Mouse (Mus musculus) c-Kit-positive CD71-positive TER-119-negative erythroid progenitor cells, embryonic 14.5 days (primary cell): Measurements from ENCODE around the gene Atp11b.

ENCODE experiments used
- DNase-seq: peaks from one replicate; pipeline ENCODE4 v3.0.0-alpha.2; 2013; ENCODE audit warnings: low read depth

Atp11b gene

DNA sequence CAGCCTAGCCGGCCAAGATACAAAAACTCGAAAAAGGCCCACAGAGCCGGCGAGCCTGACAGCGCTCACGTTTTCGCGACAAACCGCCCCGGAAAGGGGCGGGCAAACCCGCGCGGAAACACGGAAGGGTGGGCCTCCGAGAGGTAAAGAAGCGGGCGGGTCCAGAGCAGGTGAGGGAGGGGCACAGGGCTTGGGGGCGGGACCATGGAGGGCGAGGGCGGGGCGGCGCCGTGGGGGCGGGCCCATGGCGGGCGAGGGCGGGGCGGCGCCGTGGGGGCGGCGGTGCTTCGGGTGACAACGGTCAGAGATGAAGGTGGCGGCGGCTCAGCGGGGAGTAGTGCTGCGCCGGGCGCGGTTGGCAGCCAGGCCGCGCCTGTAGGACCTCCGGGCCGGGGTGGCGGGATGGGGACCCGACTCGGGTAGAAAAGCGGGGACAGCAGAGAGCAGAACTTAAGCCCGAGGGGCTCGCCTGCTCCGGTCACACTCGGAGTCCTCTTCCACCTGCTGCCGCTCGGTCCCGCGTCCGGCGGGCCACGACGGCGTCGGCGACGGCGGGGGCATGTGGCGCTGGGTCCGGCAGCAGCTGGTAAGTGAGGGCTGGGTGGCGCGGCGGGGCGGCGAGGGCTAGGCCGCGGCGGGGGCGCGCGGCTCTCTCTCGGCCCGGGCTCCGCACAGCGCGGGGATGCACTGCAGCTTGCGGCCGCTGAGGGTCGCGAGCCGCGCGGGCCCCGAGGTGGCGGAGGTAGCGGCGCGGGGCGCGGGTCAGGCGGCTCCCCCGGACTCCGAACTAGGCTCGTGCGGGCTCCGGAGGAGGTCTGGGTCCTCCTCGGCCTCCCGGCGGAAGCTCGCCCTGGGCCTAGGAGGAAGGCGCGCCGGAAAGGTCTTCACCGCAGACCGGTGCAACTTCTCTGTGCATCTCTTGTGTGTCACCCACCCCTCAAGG is at the start of gene Atp11b:
Gene Atp11b (plus strand): TSS at position 282 of the 943 bp plus-strand sequence.
- peak; percentile 75 for DNase-seq

DNA sequence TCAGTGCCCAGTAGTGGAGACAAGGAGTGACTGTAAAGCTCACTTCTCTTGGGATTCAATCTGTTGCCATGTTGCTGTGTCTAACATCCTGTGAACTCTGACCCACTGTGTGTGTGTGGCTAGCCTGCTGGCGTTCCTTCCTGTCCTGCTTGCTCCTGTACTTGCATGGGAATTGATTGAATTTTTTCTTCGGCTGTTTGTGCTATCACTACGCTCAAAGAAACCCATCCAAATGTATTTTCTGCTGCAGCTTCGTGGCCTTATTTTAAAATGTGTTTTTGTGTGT is 49.6 kb upstream of the Atp11b start:
- DNase-seq = no peak

DNA sequence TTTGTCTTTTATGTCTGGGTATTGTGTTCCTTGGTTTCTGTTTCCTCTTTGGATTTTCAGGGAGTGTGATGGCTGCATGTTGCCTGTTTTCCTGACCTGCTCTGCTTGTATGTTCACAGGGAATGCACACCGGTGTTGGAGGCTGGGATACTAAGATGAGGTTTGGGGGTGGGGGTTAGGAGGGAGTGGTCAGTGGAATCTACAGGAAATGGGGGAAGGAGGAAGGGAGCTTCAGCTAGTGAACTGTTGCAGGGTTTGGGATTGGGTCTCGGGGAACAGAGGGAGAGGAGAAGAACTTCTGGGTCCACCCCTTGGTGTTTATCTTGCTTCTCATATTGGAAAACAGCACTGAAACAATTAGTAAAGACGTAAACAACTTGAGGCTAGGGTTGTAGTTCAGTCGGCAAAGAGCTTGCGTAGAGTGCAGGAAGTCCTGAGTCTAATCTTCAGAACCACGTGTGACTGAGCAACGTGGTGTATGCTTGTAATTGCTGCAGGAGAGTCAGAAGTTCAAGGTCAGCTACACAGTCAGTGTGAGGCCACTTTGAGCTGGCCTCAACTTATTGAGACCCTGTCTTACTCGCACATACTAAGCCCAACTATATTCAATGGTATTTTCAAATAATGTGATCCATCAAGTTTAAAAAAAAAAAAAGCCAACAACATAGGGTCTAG is 34.2 kb upstream of the Atp11b start:
- no peak for DNase-seq

DNA sequence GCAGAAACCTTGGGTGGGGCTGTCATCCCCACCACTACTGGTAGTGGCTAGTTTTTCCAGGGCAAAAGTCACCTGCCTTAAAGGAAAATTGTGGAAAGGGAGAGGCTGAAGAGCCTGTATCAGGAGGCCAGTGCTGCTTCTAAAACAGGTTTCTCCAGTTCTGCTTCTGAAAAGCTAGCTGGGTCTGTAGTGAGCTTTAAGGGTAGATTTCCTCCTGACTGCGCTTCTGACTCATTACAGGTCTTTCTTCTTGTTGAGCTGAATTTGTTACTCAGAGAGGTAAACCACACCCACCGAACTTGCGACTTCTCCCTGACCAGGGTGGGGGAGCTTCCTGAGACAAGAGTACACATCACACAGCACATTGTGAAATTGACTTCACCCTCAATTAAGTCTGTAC is 33.1 kb upstream of the Atp11b start:
- DNase-seq = peak; percentile 29

DNA sequence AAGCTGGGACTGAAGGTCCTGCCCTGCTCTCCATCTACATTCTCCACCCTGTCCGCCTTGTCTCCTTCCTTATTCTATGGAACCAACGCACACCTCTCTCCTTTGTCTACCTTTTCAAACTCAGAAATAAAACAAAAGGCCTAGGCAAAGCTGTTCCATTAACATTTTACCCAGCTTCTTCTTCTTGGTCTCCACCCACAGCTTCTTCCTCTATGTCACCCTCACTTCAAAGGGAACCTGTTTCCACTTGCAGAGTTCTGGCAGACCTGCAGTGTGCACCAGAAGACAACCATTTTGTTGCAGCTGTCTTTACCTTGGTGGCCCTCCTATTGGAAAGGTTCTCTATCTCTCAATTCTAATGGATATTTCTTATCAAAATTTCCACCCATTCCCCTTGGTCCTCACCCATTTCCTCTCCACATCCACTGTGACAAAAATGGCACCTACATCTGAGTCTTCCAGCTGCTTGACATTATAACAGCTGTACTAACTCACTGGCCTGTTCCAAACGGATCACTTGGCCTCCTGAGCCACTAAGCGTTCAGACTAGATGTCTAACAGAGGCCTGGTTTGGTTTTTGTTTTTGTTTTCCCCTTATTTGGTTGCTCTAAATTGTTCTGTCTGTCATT is 32.0 kb upstream of the Atp11b start:
- DNase-seq = no peak

DNA sequence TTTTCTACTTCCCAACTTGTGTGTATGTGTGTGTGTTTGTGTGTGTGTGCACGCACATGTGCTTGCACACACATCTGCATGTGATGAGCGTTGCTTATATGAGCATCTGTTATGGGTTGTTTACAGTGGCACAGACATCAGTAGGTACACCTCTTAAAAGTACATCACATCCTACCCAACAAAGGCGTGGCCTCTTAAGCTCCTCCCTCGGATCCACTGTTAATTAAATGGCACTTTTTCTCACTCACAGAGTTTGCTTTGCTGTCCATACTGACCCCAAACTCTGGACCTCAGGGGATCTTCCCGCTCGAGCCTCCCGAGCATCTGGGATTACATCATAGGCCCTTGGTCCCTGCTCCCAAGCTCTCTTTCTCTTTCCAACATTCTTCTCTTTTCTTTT is 31.1 kb upstream of the Atp11b start:
- no peak for DNase-seq

DNA sequence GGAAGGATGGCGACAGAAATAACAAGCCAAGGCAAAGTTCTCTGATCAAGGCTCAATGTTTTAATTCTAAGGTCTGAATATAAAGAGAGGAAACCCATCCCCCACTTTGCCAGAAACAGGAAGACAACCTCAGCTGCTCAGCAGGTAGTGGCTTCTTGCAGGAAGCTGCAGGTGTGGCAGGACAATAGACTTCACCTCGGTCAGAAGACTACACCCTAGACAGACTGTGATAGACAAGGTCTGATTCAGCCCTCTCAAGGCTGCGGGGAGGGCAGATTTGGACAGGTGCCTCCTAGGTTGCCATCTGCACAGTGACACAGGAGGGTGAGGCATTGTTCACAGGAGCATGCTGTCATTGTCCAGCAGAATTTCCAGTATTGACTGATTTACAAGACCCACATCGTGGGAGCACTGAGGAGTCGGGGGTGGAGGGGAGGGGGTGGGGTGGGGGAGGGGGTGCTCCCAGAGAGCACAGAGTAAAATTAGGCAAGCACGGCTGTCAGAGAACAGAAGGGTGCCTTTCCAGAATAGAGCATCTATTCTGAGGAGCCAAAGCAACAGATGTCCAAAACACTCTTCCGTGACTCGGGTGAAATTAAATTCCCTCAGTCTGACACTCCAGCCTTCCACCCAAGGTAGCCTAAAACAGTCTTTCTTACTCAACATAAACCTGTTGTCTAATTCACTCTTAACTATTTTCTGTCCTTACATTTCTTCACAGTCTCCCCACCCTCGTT is 30.2 kb upstream of the Atp11b start:
- no peak for DNase-seq

DNA sequence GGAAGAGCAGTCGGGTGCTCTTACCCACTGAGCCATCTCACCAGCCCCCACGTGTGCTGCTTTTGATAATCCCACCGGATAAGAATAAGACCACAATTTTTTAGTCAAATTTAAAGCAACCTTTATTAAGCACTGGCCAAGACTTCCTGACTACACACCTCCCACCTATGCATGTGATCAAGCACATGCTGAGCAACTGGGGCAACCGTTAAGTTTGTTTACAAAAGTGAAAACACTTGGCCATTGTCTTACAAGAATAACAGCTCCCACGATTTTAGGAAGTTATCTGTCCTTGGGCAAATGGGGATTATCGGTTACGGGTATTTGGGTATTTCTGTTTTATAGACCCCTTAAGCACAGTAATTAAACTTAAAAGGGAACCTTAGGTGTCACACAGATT is 28.8 kb upstream of the Atp11b start:
- no peak for DNase-seq

DNA sequence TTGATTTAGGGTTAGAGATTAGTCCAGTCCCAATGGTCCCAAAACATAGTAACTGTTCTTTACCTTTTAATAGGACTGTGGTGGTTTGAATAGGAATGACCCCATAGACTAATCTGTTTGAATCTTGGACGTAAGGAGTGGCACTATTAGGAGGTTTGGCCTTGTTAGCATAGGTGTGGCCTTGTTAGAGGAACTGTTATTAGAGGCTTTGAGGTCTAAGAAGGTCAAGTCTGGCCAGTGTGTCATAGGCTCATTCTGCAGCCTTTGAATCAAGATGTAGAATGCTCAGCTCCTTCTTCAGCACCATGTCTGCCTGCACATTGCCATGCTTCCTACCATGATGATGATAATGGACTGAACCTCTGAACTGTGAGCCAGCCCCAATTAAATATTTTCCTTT is 27.0 kb upstream of the Atp11b start:
- no peak for DNase-seq

DNA sequence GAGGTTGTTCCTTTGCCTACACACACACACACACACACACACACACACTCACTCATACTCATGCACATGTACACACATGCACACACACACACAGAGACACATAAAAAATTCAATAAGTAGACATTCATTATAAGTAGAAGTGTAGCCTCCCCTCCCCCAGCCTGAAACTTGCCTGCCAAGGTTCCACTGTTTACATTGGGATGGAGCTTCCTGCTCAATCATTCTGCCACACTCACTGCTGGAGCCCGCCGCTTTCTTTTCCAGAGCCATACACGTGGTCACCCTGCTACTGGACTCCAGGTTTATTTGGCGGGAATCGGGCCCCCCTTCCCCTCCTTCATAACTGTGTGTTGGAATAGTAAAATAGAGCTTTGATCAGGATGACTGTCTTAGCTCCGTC is 24.4 kb upstream of the Atp11b start:
- no peak for DNase-seq

DNA sequence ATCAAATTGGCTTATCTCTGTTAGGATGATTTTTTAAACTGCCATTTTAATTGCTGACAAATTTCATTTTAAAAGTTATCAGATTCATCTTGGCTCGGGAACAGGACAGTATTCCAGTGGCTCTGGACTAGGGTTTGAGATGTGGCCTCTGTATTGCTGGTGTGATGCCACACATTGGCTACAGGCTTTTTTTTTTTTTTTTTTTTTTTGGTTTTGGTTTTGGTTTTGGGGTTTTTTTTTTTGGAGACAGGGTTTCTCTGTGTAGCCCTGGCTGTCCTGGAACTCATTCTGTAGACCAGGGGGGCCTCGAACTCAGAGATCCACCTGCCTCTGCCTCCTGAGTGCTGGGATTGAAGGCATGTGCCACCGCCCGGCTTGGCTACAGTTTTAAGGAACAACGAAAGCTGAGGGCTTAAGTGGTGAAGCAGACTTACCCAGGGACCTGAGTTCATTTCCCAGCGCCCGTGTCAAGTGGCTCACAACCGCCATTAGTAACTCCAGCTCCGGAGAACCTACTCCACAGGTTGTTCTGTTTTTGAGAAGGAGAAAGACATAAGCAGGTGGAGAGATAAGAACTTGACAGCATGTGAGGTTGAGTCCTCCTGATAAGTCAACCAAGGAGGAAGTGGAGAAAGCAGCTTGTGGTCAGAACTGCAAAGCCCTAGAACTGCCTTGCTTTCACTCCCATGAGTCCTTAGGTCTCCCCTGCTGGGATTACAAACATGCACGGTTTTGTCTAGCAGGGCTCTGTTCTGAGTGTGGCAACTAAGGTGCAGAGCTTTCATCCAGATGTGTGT is 21.7 kb upstream of the Atp11b start:
- no peak for DNase-seq

DNA sequence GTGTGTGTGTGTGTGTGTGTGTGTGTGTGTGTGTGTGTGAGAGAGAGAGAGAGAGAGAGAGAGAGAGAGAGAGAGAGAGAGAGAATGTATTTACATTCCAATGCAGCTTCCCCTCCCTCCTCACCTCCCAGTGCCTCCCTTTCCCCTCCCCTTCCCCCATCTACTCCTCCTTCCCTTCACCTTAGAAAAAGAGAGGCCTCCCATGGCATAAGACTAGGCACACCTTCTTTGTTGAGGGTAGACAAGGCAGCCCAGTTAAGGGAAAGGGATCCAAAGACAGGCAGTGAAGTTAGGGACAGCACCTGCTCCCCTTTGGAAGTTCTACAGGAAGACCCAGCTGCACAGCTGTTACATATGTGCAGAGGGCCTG is 21.1 kb upstream of the Atp11b start:
- no peak for DNase-seq

DNA sequence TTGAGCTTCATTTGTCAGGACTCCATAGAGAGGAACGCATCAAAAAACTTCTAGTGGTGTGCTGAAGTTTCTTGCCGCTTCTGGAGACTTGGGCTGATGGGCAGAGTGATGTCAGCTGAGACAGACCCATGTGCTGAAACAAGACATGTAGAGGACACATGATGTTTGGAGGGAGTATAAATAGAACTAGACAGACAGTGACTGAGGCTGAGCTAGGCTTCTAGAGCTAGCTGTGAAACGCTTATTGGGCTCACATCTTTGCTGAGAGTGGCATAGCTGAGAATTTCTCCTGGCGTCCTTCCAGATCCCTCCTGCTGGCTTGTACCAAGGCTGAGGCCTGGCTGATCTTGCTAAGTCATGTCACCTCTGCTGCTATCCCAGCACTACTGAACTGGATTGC is 19.4 kb upstream of the Atp11b start:
- no peak for DNase-seq

DNA sequence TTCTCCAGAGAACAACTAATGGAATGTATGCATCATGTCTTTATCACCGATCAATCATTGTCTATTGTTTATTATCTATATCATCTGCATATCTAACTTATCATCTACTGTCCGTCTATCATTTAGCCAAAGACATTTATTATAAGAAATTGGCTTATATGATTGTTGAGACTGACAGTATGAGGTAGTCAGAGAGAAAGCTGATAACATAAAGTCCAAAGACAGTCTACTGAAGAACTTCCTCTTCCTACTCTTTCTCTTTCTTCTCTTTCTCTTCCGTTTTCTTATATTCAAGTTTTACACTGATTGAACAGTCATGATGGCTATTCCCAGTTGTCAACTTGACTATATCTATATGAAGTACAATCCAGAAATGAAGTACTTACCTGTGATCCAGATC is 15.8 kb upstream of the Atp11b start:
- no peak for DNase-seq

DNA sequence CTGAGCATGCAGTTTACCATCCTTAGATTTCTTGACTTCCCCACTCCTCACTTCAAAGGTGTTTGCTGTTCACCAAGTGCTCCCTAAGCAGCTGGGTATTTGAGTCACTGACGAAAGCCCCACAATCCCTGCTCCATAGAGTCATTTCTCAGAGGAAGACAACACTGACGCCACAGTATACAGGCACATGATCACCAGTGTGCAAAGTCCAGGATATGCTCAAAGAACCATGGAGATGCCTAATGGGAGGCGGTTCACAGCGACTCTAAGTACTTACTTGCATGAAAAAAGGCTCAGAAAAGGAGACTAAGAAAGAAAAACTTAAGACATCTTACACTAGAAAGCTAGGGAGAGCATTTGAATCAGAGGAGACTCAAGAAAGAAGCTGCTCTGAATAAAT is 8.9 kb upstream of the Atp11b start:
- DNase-seq = no peak

DNA sequence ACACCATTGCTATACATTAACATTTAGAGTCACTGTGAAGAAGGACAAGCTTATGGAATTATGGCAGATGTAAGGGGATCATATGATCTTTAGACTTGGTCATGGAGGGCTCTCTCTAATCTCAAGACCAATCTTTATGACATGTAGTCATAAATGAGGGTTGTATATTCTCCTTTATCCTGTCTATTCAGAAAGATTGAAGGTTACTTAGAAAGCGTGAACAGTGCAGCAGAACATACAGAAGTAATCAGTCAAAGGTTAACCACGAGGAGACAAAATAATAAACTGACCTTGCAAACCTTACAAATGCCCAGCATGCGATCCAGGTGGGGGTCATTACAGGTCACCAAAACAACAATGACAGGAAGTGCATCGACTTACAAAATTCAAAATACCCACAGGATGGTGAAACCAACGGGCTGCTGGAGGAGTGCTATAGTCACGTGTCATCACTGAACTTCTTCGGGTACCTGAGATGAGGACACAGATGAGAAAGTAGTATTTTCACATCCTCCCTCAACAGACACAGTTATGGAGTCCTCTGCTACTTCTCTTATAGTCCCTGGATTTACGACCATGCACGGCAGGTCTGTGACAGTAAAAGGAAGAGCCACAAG is 7.0 kb upstream of the Atp11b start:
- DNase-seq = no peak

DNA sequence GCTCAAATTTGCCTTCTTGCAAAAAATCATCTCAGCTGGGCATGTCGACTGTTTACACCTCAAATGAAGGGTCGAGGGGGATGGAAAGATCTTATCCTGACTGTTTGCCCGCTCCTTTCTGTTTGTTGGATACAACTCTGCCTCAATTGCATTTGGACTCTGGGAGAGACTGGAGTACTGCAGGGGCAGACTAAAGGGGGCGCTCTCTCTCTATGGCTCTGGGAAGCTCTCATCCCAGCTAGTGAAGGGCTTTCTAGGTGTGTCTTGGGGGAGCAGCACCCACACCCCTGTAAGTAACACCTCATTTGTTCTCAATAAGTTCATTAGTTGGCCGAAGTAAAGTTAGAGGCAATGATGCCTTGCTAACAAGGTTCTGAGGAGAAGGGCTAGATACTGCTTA is 3.6 kb upstream of the Atp11b start:
- DNase-seq = no peak

DNA sequence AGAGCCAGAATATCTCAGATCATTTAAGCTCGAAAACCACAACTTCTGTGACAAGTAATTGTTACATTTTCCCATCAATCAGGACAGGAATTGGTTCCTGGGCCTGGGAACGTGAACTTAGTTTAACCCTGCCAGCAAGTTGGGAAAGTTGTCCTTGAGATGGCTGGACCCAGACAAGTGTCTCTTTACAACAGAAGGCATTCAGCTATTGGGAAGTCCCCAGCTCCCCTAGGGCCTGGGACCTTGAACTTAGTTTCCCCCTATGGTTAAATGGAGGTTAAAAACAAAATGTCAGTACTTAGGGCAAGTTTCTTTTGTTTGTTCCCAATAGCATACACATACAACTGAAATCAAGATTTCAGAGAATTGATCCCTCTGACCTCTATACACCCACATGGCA is 2.2 kb upstream of the Atp11b start:
- no peak for DNase-seq

DNA sequence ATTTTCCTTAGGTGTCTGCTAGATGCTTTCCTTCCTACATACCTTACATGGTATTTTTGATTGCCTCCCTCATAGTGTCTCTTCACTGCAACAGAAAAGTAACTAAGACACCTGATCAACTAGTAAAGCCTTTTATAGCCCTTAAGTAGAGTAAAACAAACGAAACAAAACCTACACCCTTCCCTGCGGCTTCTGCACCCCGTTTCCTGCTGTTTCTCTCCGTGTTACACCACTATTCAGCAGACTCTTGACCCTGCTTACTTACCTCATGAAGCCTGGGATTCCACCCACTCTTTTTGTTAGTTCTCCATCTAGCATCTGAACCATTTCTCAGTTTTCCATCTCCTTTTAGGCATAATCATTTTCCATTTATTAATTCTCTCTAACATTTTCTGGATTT is 8.8 kb downstream of the Atp11b start:
- DNase-seq = no peak

DNA sequence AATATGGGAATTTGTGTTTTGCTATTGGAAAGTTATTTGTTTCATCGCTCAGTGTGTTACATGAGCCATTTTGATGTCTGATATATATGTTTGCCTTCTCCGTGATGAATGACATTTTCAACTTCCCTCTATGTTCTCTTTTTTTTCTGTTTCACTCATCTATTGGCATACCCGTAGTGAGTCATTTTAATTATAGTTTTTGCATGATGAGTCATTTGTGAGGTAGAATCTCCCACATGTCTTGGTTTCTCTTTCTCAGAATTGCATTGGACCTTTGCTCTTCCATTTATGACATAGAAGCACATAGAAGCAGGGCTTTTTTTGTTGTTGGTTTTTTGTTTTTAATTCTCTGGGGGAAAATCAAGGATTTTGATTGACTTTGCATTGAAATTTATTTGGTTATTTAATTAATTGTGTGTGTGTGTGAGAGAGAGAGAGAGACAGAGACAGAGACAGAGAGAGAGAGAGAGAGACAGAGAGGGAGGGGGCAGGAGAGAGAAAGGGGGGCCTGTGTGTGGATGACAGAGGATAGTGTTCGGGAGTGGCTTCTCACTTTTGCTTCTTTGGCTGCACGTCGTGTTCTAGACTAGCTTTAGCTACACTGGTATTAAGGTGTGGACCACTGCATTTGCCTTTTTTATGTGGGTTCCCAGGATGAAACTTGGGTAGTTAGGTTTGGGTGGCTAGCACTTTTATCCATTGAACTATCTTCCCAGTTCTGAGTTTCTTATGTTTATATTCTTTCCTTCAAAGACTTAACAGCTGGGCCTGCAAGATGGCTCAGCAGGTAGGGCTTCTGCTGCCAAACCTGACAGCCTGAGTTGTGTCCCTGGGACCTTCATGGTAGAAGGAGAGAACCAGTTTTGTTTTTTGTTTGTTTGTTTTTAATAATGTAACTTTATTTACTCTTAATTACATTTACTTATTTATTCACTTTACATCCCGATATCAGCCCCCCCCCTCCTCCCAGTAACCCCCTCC is 11.0 kb downstream of the Atp11b start:
- no peak for DNase-seq
